Mouse (Mus musculus) cerebellum, adult 2 months (tissue): Measurements from ENCODE around the gene Ndufc2.

Experiments used
- CTCF ChIP-seq: fragments of 200-500 bp; IDR thresholded peaks from 2 replicates; pipeline ENCODE4 v1.5.1; 2011; ENCODE audit warnings: low read depth, mild to moderate bottlenecking, control low read depth, low read length, moderate library complexity, borderline replicate concordance; ENCODE audit not compliant: insufficient read depth
- POLR2A ChIP-seq: fragments of 200-500 bp; IDR thresholded peaks from 2 replicates; pipeline ENCODE4 v1.6.1; 2011; ENCODE audit warnings: low read length, control low read depth, borderline replicate concordance; ENCODE audit not compliant: insufficient read depth

DNA sequence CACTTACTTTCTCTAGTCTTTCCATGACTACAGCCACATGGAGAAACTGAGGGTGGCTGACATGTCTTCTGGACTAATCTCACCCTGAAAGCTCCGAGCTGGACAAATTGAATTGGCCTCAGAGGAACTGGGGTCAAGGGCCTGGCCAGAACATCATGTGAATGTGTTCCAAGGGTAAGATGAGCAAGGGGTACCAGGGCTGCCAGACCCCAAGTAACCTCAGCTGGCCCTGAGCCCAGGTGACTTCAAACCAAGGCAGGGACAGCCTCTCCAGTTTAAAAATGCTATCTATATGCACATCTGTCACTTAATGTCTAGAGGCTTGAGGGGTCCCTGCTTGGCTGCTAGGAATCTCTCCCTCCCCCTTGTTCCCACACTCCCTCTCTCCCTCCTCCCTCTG, 20.6 kb downstream of the Ndufc2 start:
- TF ChIP-seq CTCF (no peak), POLR2A (no peak)
